Mouse (Mus musculus): ENCODE results near the gene Mecr. TPM values are rescaled to one million over a fixed set of nuclear protein-coding genes. Genes with fewer than 3 reads are reported as not detected.

The Mecr gene
- polyA plus RNA-seq, 1 experiment from 2014 or later: 58.6 TPM

DNA sequence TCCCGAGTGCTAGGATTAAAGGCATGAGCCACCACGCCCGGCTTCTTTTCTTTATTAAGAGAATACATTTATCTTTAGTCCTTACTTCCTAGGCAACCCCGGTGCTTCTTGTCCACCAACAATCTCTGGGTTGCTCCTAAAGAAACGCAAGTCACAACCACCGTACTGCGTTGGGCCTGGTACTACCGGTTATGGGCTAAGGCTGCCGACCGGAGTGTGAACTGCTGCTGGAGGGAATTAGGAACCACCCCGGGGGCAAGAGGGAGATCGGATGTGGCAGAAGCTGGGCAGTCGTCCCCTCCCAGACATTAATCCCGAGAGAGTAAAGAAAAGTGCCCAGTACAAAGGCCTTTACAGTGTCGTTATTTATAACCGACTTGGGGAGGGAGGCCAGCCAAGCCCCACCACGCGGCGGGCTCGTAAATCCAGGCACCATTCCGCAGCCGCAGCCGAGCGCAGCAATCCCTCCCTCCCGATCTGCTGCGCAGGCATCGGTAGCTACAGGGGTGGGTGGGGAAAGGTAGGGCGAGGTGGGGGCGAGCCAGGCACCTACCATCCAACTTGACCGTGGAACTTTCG lies 71.7 kb downstream of the Mecr start:
- 2% methylated on average over 31 of the region's 31 CpGs for WGBS
- H3K4me1 ChIP-seq: peaks cover 79% of the 10 kb centered on the region

DNA sequence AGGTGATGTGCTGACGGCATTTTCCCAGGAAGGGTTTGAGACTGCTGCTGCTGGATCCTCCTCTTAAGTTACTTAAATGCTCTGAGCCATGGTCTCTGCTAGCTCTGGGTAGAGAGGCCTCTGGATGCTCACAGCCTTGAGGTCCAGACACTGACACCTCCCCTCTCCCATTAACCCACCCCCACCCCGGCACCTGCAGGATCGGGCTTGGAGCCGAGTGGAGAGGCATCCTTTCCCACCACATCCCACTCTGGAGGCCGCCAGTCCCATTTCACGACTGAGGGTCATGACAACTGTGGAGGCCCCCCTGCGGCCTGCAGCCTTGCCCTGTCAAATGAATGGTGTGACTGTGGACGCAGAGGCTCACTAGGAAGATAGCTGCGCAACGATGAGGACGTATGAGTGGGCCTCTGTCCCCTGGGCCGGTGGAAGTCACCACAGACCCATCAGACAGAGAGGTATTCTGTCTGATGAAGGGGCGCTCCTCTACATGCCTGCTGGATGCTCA lies 72.6 kb downstream of the Mecr start:
- Histone ChIP-seq H3K4me3 (peak overlapping the region; percentile 38), H3K36me3 (no peaks in the 10 kb centered on the region), H3K4me1 (peaks cover 74% of the 10 kb centered on the region), H3K9ac (0 out of 2 replicates have a peak overlapping the region, but pooled peaks have one; percentile 27), H3K4me2 (peak overlapping the region; percentile 64), H3K27ac (no peak overlapping the region), H3K9me3 (no peaks in the 10 kb centered on the region), H3K27me3 (peaks cover 63% of the 10 kb centered on the region)
- no peak for ATAC-seq (ENCODE audit: insufficient number of reproducible peaks, insufficient read depth, low FRiP score, low TSS enrichment, low read depth)
- WGBS: 24% methylated on average over 13 of the region's 13 CpGs

More for the DNA sequence above, 71.7 kb downstream of the Mecr start:
- ATAC-seq (ENCODE audit: insufficient number of reproducible peaks, insufficient read depth, low FRiP score, low TSS enrichment, low read depth): no peak
- Histone ChIP-seq H3K27ac (no peak overlapping the region; the same call in 1 of the 2 replicates), H3K9ac (peak overlapping the region; percentile 61), H3K9me3 (no peaks in the 10 kb centered on the region), H3K4me3 (peak overlapping the region; percentile 38), H3K36me3 (no peaks in the 10 kb centered on the region), H3K27me3 (peaks cover 60% of the 10 kb centered on the region), H3K4me2 (peak overlapping the region; percentile 64)

DNA sequence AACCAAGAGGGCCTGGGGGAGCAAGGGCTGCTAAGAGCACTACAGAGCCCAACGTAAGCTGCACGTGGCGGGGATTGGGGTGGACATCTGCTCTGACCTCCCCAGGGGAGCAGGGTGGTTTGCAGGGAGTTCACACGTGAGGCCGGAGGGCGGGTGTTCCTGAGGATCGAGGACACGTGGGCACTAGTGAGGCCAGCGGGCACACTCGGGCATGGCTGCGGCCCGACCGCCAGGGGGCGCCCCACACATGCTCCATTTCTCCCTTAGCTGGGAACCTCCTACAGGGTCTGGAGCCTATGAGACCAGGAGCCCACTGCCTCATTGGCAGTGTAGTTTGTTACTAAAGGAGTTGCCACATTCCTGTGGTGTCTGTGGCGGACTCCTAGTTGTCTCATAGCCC lies 73.2 kb downstream of the Mecr start:
- Histone ChIP-seq H3K4me3 (no peak overlapping the region), H3K4me2 (peak overlapping the region; percentile 64), H3K36me3 (no peaks in the 10 kb centered on the region), H3K27ac (no peak overlapping the region), H3K27me3 (peaks cover 61% of the 10 kb centered on the region), H3K9ac (no peak overlapping the region), H3K9me3 (no peaks in the 10 kb centered on the region), H3K4me1 (peaks cover 70% of the 10 kb centered on the region)
- 5% methylated on average over 15 of the region's 15 CpGs for WGBS
- ATAC-seq (ENCODE audit: insufficient number of reproducible peaks, insufficient read depth, low FRiP score, low TSS enrichment, low read depth): no peak

DNA sequence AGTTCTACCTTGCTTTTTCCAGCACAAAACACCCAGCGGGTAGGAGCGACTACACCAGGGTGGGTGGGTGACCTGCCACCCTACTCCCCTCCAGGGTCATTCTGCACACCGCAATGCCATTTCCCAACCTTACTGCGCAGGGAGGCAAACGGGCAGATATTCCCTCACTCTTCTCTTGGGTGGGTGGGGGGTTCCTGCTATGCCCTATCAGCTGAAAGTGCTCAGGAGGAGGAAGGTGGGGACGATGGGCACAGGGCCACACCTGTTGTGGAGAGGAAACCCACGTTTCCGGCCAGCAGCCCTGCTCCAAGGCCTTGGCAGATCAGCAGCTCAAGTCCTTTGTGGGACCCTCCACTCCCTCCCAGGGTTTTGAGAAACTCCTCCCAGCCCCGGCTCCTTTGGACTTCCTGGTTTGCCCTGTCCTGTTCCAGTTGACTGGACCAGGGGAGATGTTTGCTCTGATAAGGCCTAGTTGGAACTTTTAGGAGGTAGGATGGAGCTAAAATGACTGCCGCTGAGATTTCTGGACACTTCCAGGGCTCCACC lies 73.8 kb downstream of the Mecr start:
- 76% methylated on average over 10 of the region's 10 CpGs for WGBS
- Histone ChIP-seq H3K9ac (no peak overlapping the region), H3K4me2 (no peak overlapping the region), H3K4me3 (no peak overlapping the region), H3K27ac (no peak overlapping the region), H3K9me3 (no peaks in the 10 kb centered on the region), H3K4me1 (peaks cover 75% of the 10 kb centered on the region), H3K27me3 (peaks cover 62% of the 10 kb centered on the region), H3K36me3 (no peaks in the 10 kb centered on the region)
- ATAC-seq (ENCODE audit: insufficient number of reproducible peaks, insufficient read depth, low FRiP score, low TSS enrichment, low read depth): no peak

Other genes with a start within 250 kb of the Mecr start
- 30.0 and 34.3 TPM in 2 replicates for gene Ptpru, start 5.2 kb upstream of the Mecr start, polyA plus RNA-seq (2015; fragmentation: Nextera tagmentation; extraction: Ambion mirVana)
- 126 and 127 TPM in 2 replicates for gene Srsf4, start 30.1 kb downstream of the Mecr start, polyA plus RNA-seq (2015; fragmentation: Nextera tagmentation; extraction: Ambion mirVana)
- 3.0 and 4.3 TPM in 2 replicates for gene Tmem200b, start 78.3 kb downstream of the Mecr start, polyA plus RNA-seq (2015; fragmentation: Nextera tagmentation; extraction: Ambion mirVana)
- gene Gm10300, start 231.2 kb downstream of the Mecr start, polyA plus RNA-seq (2015; fragmentation: Nextera tagmentation; extraction: Ambion mirVana): 0.11 TPM in 1 of 2 replicates, not detected in the other
- gene Epb41, start 231.9 kb downstream of the Mecr start, polyA plus RNA-seq (2015; fragmentation: Nextera tagmentation; extraction: Ambion mirVana): 69.6 and 80.3 TPM in 2 replicates

All from embryonic facial prominence, embryonic 13.5 days (tissue).